Mouse (Mus musculus): Measurements from ENCODE around the gene Mroh7. TPM values are rescaled to one million over a fixed set of nuclear protein-coding genes. Genes with fewer than 3 reads are reported as not detected.

Mroh7 gene
- polyA plus RNA-seq, 1 experiment, result 9.2 TPM

- Histone ChIP-seq H3K4me1 (ENCODE audit: control insufficient read depth, insufficient read depth, low read length) (0 out of 2 replicates have a peak, but pooled peaks cover 2% of the 10 kb centered on the region), H3K27me3 (replicated peaks; ENCODE audit: control insufficient read depth, insufficient read depth, low read length) (no peaks in the 10 kb centered on the region), H3K27ac (ENCODE audit: insufficient read depth, low read depth, low read length) (no peak within 1 kb of the TSS), H3K4me3 (ENCODE audit: insufficient read depth, low read depth, low read length) (peak within 1 kb of the TSS; percentile 83), H3K36me3 (ENCODE audit: control insufficient read depth, insufficient read depth, low read length) (peaks cover 4% of the 10 kb centered on the region; the same call in 1 of the 2 replicates)
- WGBS, result under 1% methylated on average over 43 of the region's 43 CpGs
- peak; percentile 40 for TF ChIP-seq POLR2A (IDR thresholded peaks at IDR 0.05; ENCODE audit: low read depth, low read length)
- TF ChIP-seq CTCF (conservative IDR thresholded peaks at IDR 0.05; ENCODE audit: insufficient read depth, insufficient read length, low read depth, low read length), result no peak
- DNase-seq, result peak; percentile 93
Measured at GRCm38 (mm10) chr4:106678442-106679118, 52.1 kb downstream of the Mroh7 start, which contains the start of gene Ttc4. Gene Ttc4, minus strand, starts transcription at chr4:106678944.

- DNase-seq, result peak; percentile 76
- TF ChIP-seq CTCF (conservative IDR thresholded peaks at IDR 0.05; ENCODE audit: insufficient read depth, insufficient read length, low read depth, low read length), result no peak
- no peak for TF ChIP-seq POLR2A (IDR thresholded peaks at IDR 0.05; ENCODE audit: low read depth, low read length)
- Histone ChIP-seq H3K4me3 (ENCODE audit: insufficient read depth, low read depth, low read length) (no peak overlapping the region), H3K27me3 (replicated peaks; ENCODE audit: control insufficient read depth, insufficient read depth, low read length) (no peaks in the 10 kb centered on the region), H3K36me3 (ENCODE audit: control insufficient read depth, insufficient read depth, low read length) (peaks cover 4% of the 10 kb centered on the region), H3K27ac (ENCODE audit: insufficient read depth, low read depth, low read length) (no peak overlapping the region), H3K4me1 (ENCODE audit: control insufficient read depth, insufficient read depth, low read length) (0 out of 2 replicates have a peak, but pooled peaks cover 2% of the 10 kb centered on the region)
- WGBS, result 56% methylated on average over 5 of the region's 5 CpGs
Measured at GRCm38 (mm10) chr4:106676749-106677148, 54.0 kb downstream of the Mroh7 start.

- no peak overlapping the region for H3K27ac ChIP-seq (ENCODE audit: insufficient read depth, low read depth, low read length)
- H3K36me3 ChIP-seq (ENCODE audit: control insufficient read depth, insufficient read depth, low read length), result peaks cover 6% of the 10 kb centered on the region
- TF ChIP-seq CTCF (conservative IDR thresholded peaks at IDR 0.05; ENCODE audit: insufficient read depth, insufficient read length, low read depth, low read length) (no peak), POLR2A (IDR thresholded peaks at IDR 0.05; ENCODE audit: low read depth, low read length) (no peak)
- no peak overlapping the region for H3K4me3 ChIP-seq (ENCODE audit: insufficient read depth, low read depth, low read length)
- DNase-seq, result no peak
- H3K27me3 ChIP-seq (replicated peaks; ENCODE audit: control insufficient read depth, insufficient read depth, low read length), result no peaks in the 10 kb centered on the region
- WGBS, result 80% methylated on average over 2 of the region's 2 CpGs
- H3K4me1 ChIP-seq (ENCODE audit: control insufficient read depth, insufficient read depth, low read length), result peaks cover 4% of the 10 kb centered on the region; the same call in 1 of the 2 replicates
Measured at GRCm38 (mm10) chr4:106666546-106666945, 64.2 kb downstream of the Mroh7 start.

- no peaks in the 10 kb centered on the region for H3K27me3 ChIP-seq (replicated peaks; ENCODE audit: control insufficient read depth, insufficient read depth, low read length)
- no peak for DNase-seq
- no peak overlapping the region for H3K4me3 ChIP-seq (ENCODE audit: insufficient read depth, low read depth, low read length)
- H3K27ac ChIP-seq (ENCODE audit: insufficient read depth, low read depth, low read length), result no peak overlapping the region
- TF ChIP-seq POLR2A (IDR thresholded peaks at IDR 0.05; ENCODE audit: low read depth, low read length) (no peak), CTCF (conservative IDR thresholded peaks at IDR 0.05; ENCODE audit: insufficient read depth, insufficient read length, low read depth, low read length) (no peak)
- H3K36me3 ChIP-seq (ENCODE audit: control insufficient read depth, insufficient read depth, low read length), result peaks cover 6% of the 10 kb centered on the region
- peaks cover 4% of the 10 kb centered on the region; the same call in 1 of the 2 replicates for H3K4me1 ChIP-seq (ENCODE audit: control insufficient read depth, insufficient read depth, low read length)
- WGBS, result 66% methylated on average over 10 of the region's 10 CpGs
Measured at GRCm38 (mm10) chr4:106665673-106666072, 65.1 kb downstream of the Mroh7 start.

GRCm38 (mm10) chr4:106665269-106665668 is 65.5 kb downstream of the Mroh7 start:
- TF ChIP-seq CTCF (conservative IDR thresholded peaks at IDR 0.05; ENCODE audit: insufficient read depth, insufficient read length, low read depth, low read length) (no peak), POLR2A (IDR thresholded peaks at IDR 0.05; ENCODE audit: low read depth, low read length) (no peak)
- H3K27ac ChIP-seq (ENCODE audit: insufficient read depth, low read depth, low read length), result no peak overlapping the region; the same call in 1 of the 2 replicates
- WGBS, result 58% methylated on average over 2 of the region's 2 CpGs

GRCm38 (mm10) chr4:106664697-106665096 is 66.0 kb downstream of the Mroh7 start:
- peak; percentile 79 for DNase-seq
- Histone ChIP-seq H3K27ac (ENCODE audit: insufficient read depth, low read depth, low read length) (no peak overlapping the region; the same call in 1 of the 2 replicates), H3K4me3 (ENCODE audit: insufficient read depth, low read depth, low read length) (no peak overlapping the region), H3K4me1 (ENCODE audit: control insufficient read depth, insufficient read depth, low read length) (peaks cover 4% of the 10 kb centered on the region; the same call in 1 of the 2 replicates), H3K36me3 (ENCODE audit: control insufficient read depth, insufficient read depth, low read length) (peaks cover 2% of the 10 kb centered on the region; the same call in 1 of the 2 replicates), H3K27me3 (replicated peaks; ENCODE audit: control insufficient read depth, insufficient read depth, low read length) (no peaks in the 10 kb centered on the region)
- WGBS, result 45% methylated on average over 6 of the region's 6 CpGs
- no peak for TF ChIP-seq POLR2A (IDR thresholded peaks at IDR 0.05; ENCODE audit: low read depth, low read length)
- no peak for TF ChIP-seq CTCF (conservative IDR thresholded peaks at IDR 0.05; ENCODE audit: insufficient read depth, insufficient read length, low read depth, low read length)

More at GRCm38 (mm10) chr4:106665269-106665668, 65.5 kb downstream of the Mroh7 start:
- H3K4me1 ChIP-seq (ENCODE audit: control insufficient read depth, insufficient read depth, low read length), result peaks cover 4% of the 10 kb centered on the region; the same call in 1 of the 2 replicates
- no peaks in the 10 kb centered on the region for H3K27me3 ChIP-seq (replicated peaks; ENCODE audit: control insufficient read depth, insufficient read depth, low read length)
- peak; percentile 17 for DNase-seq
- H3K4me3 ChIP-seq (ENCODE audit: insufficient read depth, low read depth, low read length), result no peak overlapping the region
- peaks cover 5% of the 10 kb centered on the region; the same call in 1 of the 2 replicates for H3K36me3 ChIP-seq (ENCODE audit: control insufficient read depth, insufficient read depth, low read length)

- Histone ChIP-seq H3K27me3 (replicated peaks; ENCODE audit: control insufficient read depth, insufficient read depth, low read length) (no peaks in the 10 kb centered on the region), H3K27ac (ENCODE audit: insufficient read depth, low read depth, low read length) (peak overlapping the region; percentile 6; the same call in 1 of the 2 replicates)
- WGBS, result 58% methylated on average over 5 of the region's 5 CpGs
Measured at GRCm38 (mm10) chr4:106663956-106664470, 66.7 kb downstream of the Mroh7 start.

More at GRCm38 (mm10) chr4:106663956-106664470, 66.7 kb downstream of the Mroh7 start:
- peak; percentile 20 for DNase-seq
- H3K36me3 ChIP-seq (ENCODE audit: control insufficient read depth, insufficient read depth, low read length), result no peaks in the 10 kb centered on the region; the same call in 1 of the 2 replicates
- TF ChIP-seq CTCF (conservative IDR thresholded peaks at IDR 0.05; ENCODE audit: insufficient read depth, insufficient read length, low read depth, low read length) (no peak), POLR2A (IDR thresholded peaks at IDR 0.05; ENCODE audit: low read depth, low read length) (no peak)
- no peak overlapping the region for H3K4me3 ChIP-seq (ENCODE audit: insufficient read depth, low read depth, low read length)
- peaks cover 4% of the 10 kb centered on the region; the same call in 1 of the 2 replicates for H3K4me1 ChIP-seq (ENCODE audit: control insufficient read depth, insufficient read depth, low read length)

Measured in kidney, adult 2 months (tissue).